Mouse (Mus musculus): ENCODE results near the gene Tlr11. TPM values are rescaled to one million over a fixed set of nuclear protein-coding genes. Genes with fewer than 3 reads are reported as not detected.

The Tlr11 gene
- 0.04 TPM in 1 of 2 replicates, not detected in the other for polyA plus RNA-seq (2015; fragmentation: Nextera tagmentation; extraction: Ambion mirVana)

GRCm38 (mm10) chr14:50357593-50357992, at the start of gene Tlr11:
Gene Tlr11, plus strand, starts transcription at chr14:50357914.
- H3K4me3 ChIP-seq (ENCODE audit: low read depth, low read length), result no peak within 1 kb of the TSS
- WGBS, result 75% methylated on average over 2 of the region's 2 CpGs
- ATAC-seq (ENCODE audit: low FRiP score, low TSS enrichment) (no peak), DNase-seq (ENCODE audit: low spot score) (no peak)
- no peaks in the 10 kb centered on the region for H3K9me3 ChIP-seq (ENCODE audit: control insufficient read depth, low read length)
- H3K4me1 ChIP-seq (replicated peaks; ENCODE audit: control insufficient read depth, insufficient read depth), result no peaks in the 10 kb centered on the region
- no peaks in the 10 kb centered on the region for H3K27me3 ChIP-seq (ENCODE audit: control insufficient read depth, insufficient read depth, low read length)
- no peak within 1 kb of the TSS for H3K4me2 ChIP-seq (replicated peaks; ENCODE audit: low read depth)
- H3K9ac ChIP-seq (ENCODE audit: low read length), result no peak within 1 kb of the TSS
- no peaks in the 10 kb centered on the region for H3K36me3 ChIP-seq (ENCODE audit: control insufficient read depth, insufficient read depth, low read length)
- H3K27ac ChIP-seq (replicated peaks), result no peak within 1 kb of the TSS
- no peak for TF ChIP-seq CTCF (IDR thresholded peaks at IDR 0.05; ENCODE audit: low read depth)

- no peak within 1 kb of the TSS for H3K27ac ChIP-seq (replicated peaks)
- WGBS, result 51% methylated on average over 1 of the region's 1 CpGs
Observed at GRCm38 (mm10) chr14:50326661-50327060, 31.1 kb upstream of the Tlr11 start, which contains the start of gene Olfr734. Gene Olfr734, minus strand, starts transcription at chr14:50326761.

GRCm38 (mm10) chr14:50348796-50349195, 8.9 kb upstream of the Tlr11 start, which contains the start of gene Olfr735:
Gene Olfr735, minus strand, starts transcription at chr14:50348872.
- H3K27me3 ChIP-seq (ENCODE audit: control insufficient read depth, insufficient read depth, low read length), result no peaks in the 10 kb centered on the region
- H3K4me3 ChIP-seq (ENCODE audit: low read depth, low read length), result no peak within 1 kb of the TSS
- TF ChIP-seq CTCF (IDR thresholded peaks at IDR 0.05; ENCODE audit: low read depth) (no peak), EP300 (optimal IDR thresholded peaks at IDR 0.05) (no peak)
- no peak within 1 kb of the TSS for H3K4me2 ChIP-seq (replicated peaks; ENCODE audit: low read depth)
- ATAC-seq (ENCODE audit: low FRiP score, low TSS enrichment), result no peak
- H3K36me3 ChIP-seq (ENCODE audit: control insufficient read depth, insufficient read depth, low read length), result no peaks in the 10 kb centered on the region
- H3K9me3 ChIP-seq (ENCODE audit: control insufficient read depth, low read length), result no peaks in the 10 kb centered on the region
- no peak for DNase-seq (ENCODE audit: low spot score)
- H3K4me1 ChIP-seq (replicated peaks; ENCODE audit: control insufficient read depth, insufficient read depth), result no peaks in the 10 kb centered on the region
- H3K27ac ChIP-seq (replicated peaks), result no peak within 1 kb of the TSS
- 82% methylated on average over 2 of the region's 2 CpGs for WGBS
- no peak within 1 kb of the TSS for H3K9ac ChIP-seq (ENCODE audit: low read length)

More at GRCm38 (mm10) chr14:50326661-50327060, 31.1 kb upstream of the Tlr11 start, which contains the start of gene Olfr734:
- H3K9ac ChIP-seq (ENCODE audit: low read length), result no peak within 1 kb of the TSS
- no peaks in the 10 kb centered on the region for H3K9me3 ChIP-seq (ENCODE audit: control insufficient read depth, low read length)
- H3K36me3 ChIP-seq (ENCODE audit: control insufficient read depth, insufficient read depth, low read length), result no peaks in the 10 kb centered on the region
- ATAC-seq (ENCODE audit: low FRiP score, low TSS enrichment) (no peak), DNase-seq (ENCODE audit: low spot score) (no peak)
- H3K4me3 ChIP-seq (ENCODE audit: low read depth, low read length), result no peak within 1 kb of the TSS
- H3K27me3 ChIP-seq (ENCODE audit: control insufficient read depth, insufficient read depth, low read length), result no peaks in the 10 kb centered on the region
- no peaks in the 10 kb centered on the region for H3K4me1 ChIP-seq (replicated peaks; ENCODE audit: control insufficient read depth, insufficient read depth)
- no peak for TF ChIP-seq EP300 (optimal IDR thresholded peaks at IDR 0.05)
- no peak for TF ChIP-seq CTCF (IDR thresholded peaks at IDR 0.05; ENCODE audit: low read depth)
- no peak within 1 kb of the TSS for H3K4me2 ChIP-seq (replicated peaks; ENCODE audit: low read depth)

- 39% methylated on average over 3 of the region's 3 CpGs for WGBS
Observed at GRCm38 (mm10) chr14:50352438-50352837, 5.3 kb upstream of the Tlr11 start.

GRCm38 (mm10) chr14:50356725-50357124, 989 bp upstream of the Tlr11 start:
- Histone ChIP-seq H3K9ac (ENCODE audit: low read length) (no peak overlapping the region), H3K9me3 (ENCODE audit: control insufficient read depth, low read length) (no peaks in the 10 kb centered on the region), H3K27ac (replicated peaks) (no peak overlapping the region), H3K4me2 (replicated peaks; ENCODE audit: low read depth) (no peak overlapping the region), H3K4me1 (replicated peaks; ENCODE audit: control insufficient read depth, insufficient read depth) (no peaks in the 10 kb centered on the region), H3K27me3 (ENCODE audit: control insufficient read depth, insufficient read depth, low read length) (no peaks in the 10 kb centered on the region), H3K36me3 (ENCODE audit: control insufficient read depth, insufficient read depth, low read length) (no peaks in the 10 kb centered on the region), H3K4me3 (ENCODE audit: low read depth, low read length) (no peak overlapping the region)
- ATAC-seq (ENCODE audit: low FRiP score, low TSS enrichment) (no peak), DNase-seq (ENCODE audit: low spot score) (no peak)
- 54% methylated on average over 2 of the region's 2 CpGs for WGBS
- TF ChIP-seq CTCF (IDR thresholded peaks at IDR 0.05; ENCODE audit: low read depth) (no peak), EP300 (optimal IDR thresholded peaks at IDR 0.05) (no peak)

More at GRCm38 (mm10) chr14:50352438-50352837, 5.3 kb upstream of the Tlr11 start:
- no peak overlapping the region for H3K4me3 ChIP-seq (ENCODE audit: low read depth, low read length)
- H3K9me3 ChIP-seq (ENCODE audit: control insufficient read depth, low read length), result no peaks in the 10 kb centered on the region
- DNase-seq (ENCODE audit: low spot score) (peak; percentile 26), ATAC-seq (ENCODE audit: low FRiP score, low TSS enrichment) (no peak)
- no peak overlapping the region for H3K9ac ChIP-seq (ENCODE audit: low read length)
- H3K4me1 ChIP-seq (replicated peaks; ENCODE audit: control insufficient read depth, insufficient read depth), result no peaks in the 10 kb centered on the region
- no peak overlapping the region for H3K27ac ChIP-seq (replicated peaks)
- H3K4me2 ChIP-seq (replicated peaks; ENCODE audit: low read depth), result no peak overlapping the region
- H3K36me3 ChIP-seq (ENCODE audit: control insufficient read depth, insufficient read depth, low read length), result no peaks in the 10 kb centered on the region
- no peaks in the 10 kb centered on the region for H3K27me3 ChIP-seq (ENCODE audit: control insufficient read depth, insufficient read depth, low read length)
- no peak for TF ChIP-seq EP300 (optimal IDR thresholded peaks at IDR 0.05)
- peak; percentile 60 for TF ChIP-seq CTCF (IDR thresholded peaks at IDR 0.05; ENCODE audit: low read depth)

- Histone ChIP-seq H3K9me3 (ENCODE audit: control insufficient read depth, low read length) (no peaks in the 10 kb centered on the region), H3K27ac (replicated peaks) (no peak overlapping the region), H3K36me3 (ENCODE audit: control insufficient read depth, insufficient read depth, low read length) (no peaks in the 10 kb centered on the region), H3K4me1 (replicated peaks; ENCODE audit: control insufficient read depth, insufficient read depth) (no peaks in the 10 kb centered on the region), H3K27me3 (ENCODE audit: control insufficient read depth, insufficient read depth, low read length) (no peaks in the 10 kb centered on the region), H3K4me2 (replicated peaks; ENCODE audit: low read depth) (no peak overlapping the region), H3K9ac (ENCODE audit: low read length) (no peak overlapping the region), H3K4me3 (ENCODE audit: low read depth, low read length) (no peak overlapping the region)
- no peak for TF ChIP-seq CTCF (IDR thresholded peaks at IDR 0.05; ENCODE audit: low read depth)
- TF ChIP-seq EP300 (optimal IDR thresholded peaks at IDR 0.05), result no peak
- ATAC-seq (ENCODE audit: low FRiP score, low TSS enrichment), result no peak
- 84% methylated on average over 3 of the region's 3 CpGs for WGBS
- DNase-seq (ENCODE audit: low spot score), result no peak
Observed at GRCm38 (mm10) chr14:50360480-50360879, 2.8 kb downstream of the Tlr11 start.
